Mouse (Mus musculus) hindbrain, embryonic 12.5 days (tissue): ENCODE results near the gene Cysltr2. TPM values are rescaled to one million over a fixed set of nuclear protein-coding genes. Genes with fewer than 3 reads are reported as not detected.

Source experiments
- ATAC-seq: fragments of 200-750 bp; cut with Nextera tagmentation; 2 replicates; pipeline ENCODE4 v1.8.0; 2017; ENCODE audit warnings: moderate TSS enrichment; ENCODE audit not compliant: low FRiP score
- H3K27ac ChIP-seq: fragments of 300-500 bp; sonication (generic); 2 replicates; pipeline ENCODE4 v1.5.1; 2016; ENCODE audit warnings: mild to moderate bottlenecking
- H3K27me3 ChIP-seq: fragments of 300-500 bp; sonication (generic); 2 replicates; pipeline ENCODE4 v1.6.1; 2016; ENCODE audit warnings: mild to moderate bottlenecking
- H3K36me3 ChIP-seq: fragments of 300-500 bp; sonication (generic); 2 replicates; pipeline ENCODE4 v1.6.1; 2016; ENCODE audit warnings: mild to moderate bottlenecking
- H3K4me1 ChIP-seq: fragments of 300-500 bp; sonication (generic); 2 replicates; pipeline ENCODE4 v1.6.1; 2016
- H3K4me2 ChIP-seq: fragments of 300-500 bp; sonication (generic); replicated peaks from 2 replicates; pipeline ENCODE4 v1.6.1; 2016; ENCODE audit warnings: mild to moderate bottlenecking
- H3K4me3 ChIP-seq: fragments of 300-500 bp; sonication (generic); 2 replicates; pipeline ENCODE4 v1.5.1; 2016; ENCODE audit warnings: mild to moderate bottlenecking
- H3K9ac ChIP-seq: fragments of 300-500 bp; sonication (generic); 2 replicates; pipeline ENCODE4 v1.6.1; 2016; ENCODE audit warnings: mild to moderate bottlenecking, moderate library complexity
- H3K9me3 ChIP-seq: fragments of 300-500 bp; sonication (generic); replicated peaks from 2 replicates; pipeline ENCODE4 v1.6.1; 2016; ENCODE audit warnings: mild to moderate bottlenecking
- WGBS: fragments of 180-500 bp; shearing (Covaris S2); methylation state at CpG from one replicate; pipeline ENCODE4 v1.1.7; 2016; 5-methylcytosine and 5-hydroxymethylcytosine counted together
- polyA plus RNA-seq: library from polyadenylated mRNA; unstranded; fragments of >200 nt; fragmentation: Nextera tagmentation; extraction: Ambion mirVana; gene quantifications from 2 replicates; pipeline ENCODE4 v1.2.1, GENCODE M21; 2016

Cysltr2 gene
- polyA plus RNA-seq, 1 experiment from 2014 or later, result not detected

DNA sequence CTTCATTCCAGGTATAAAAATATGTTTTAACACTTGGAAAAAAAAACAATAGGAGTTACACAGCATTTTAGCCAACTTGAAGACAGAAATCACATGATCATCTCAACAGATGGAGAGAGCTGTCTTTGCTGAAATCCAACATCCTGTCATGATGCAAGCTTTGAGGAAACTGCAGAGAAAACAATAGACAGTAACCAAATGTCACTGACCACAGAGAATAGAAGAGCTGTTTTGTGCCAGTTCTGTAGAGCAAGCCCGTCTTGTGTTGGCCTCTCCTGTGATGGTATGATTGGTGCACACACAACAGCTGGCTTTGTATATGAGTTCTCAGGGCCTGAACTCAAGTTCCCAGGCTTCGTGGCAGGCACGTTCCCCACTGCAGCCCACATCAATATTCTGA lies 68.2 kb downstream of the Cysltr2 start:
- Histone ChIP-seq H3K4me2 (no peak overlapping the region), H3K9me3 (no peaks in the 10 kb centered on the region), H3K27me3 (no peaks in the 10 kb centered on the region)

GRCm38 (mm10) chr14:72980106-72980505 lies 68.8 kb downstream of the Cysltr2 start:
- Histone ChIP-seq H3K4me1 (peaks cover 6% of the 10 kb centered on the region; the same call in 1 of the 2 replicates), H3K27ac (no peak overlapping the region), H3K36me3 (no peaks in the 10 kb centered on the region), H3K4me3 (no peak overlapping the region), H3K27me3 (no peaks in the 10 kb centered on the region), H3K9me3 (no peaks in the 10 kb centered on the region), H3K4me2 (no peak overlapping the region), H3K9ac (no peak overlapping the region)
- ATAC-seq, result no peak
- WGBS, result 95% methylated on average over 29 of the region's 29 CpGs

More for the DNA sequence above, 68.2 kb downstream of the Cysltr2 start:
- ATAC-seq, result no peak
- Histone ChIP-seq H3K9ac (no peak overlapping the region), H3K36me3 (no peaks in the 10 kb centered on the region), H3K27ac (no peak overlapping the region), H3K4me3 (no peak overlapping the region), H3K4me1 (peaks cover 6% of the 10 kb centered on the region; the same call in 1 of the 2 replicates)
- 67% methylated on average over 3 of the region's 3 CpGs for WGBS

GRCm38 (mm10) chr14:72976111-72976510 lies 72.8 kb downstream of the Cysltr2 start:
- H3K4me3 ChIP-seq, result no peak overlapping the region

More at GRCm38 (mm10) chr14:72976111-72976510, 72.8 kb downstream of the Cysltr2 start:
- Histone ChIP-seq H3K4me2 (no peak overlapping the region), H3K9ac (no peak overlapping the region), H3K27me3 (no peaks in the 10 kb centered on the region), H3K27ac (no peak overlapping the region), H3K9me3 (no peaks in the 10 kb centered on the region), H3K36me3 (no peaks in the 10 kb centered on the region), H3K4me1 (no peaks in the 10 kb centered on the region)
- ATAC-seq, result no peak
- 71% methylated on average over 2 of the region's 2 CpGs for WGBS

Other genes starting within 250 kb of the Cysltr2 start
- gene Rcbtb2, start 73.9 kb upstream of the Cysltr2 start, polyA plus RNA-seq, result 124 and 127 TPM in 2 replicates
- gene Lpar6, start 188.8 kb upstream of the Cysltr2 start, polyA plus RNA-seq, result 12.9 and 14.0 TPM in 2 replicates